Mouse (Mus musculus) bone marrow macrophage, adult 2 months (primary cell): ENCODE results near the gene Fam168b.

Source experiments
- CTCF ChIP-seq: IDR thresholded peaks from 2 replicates; pipeline ENCODE4 v1.5.1; 2012; ENCODE audit warnings: low read depth, mild to moderate bottlenecking, low read length, moderate library complexity
- POLR2A ChIP-seq: IDR thresholded peaks from 2 replicates; pipeline ENCODE4 v1.6.1; 2012; ENCODE audit warnings: mild to moderate bottlenecking, low read depth, low read length, borderline replicate concordance

DNA sequence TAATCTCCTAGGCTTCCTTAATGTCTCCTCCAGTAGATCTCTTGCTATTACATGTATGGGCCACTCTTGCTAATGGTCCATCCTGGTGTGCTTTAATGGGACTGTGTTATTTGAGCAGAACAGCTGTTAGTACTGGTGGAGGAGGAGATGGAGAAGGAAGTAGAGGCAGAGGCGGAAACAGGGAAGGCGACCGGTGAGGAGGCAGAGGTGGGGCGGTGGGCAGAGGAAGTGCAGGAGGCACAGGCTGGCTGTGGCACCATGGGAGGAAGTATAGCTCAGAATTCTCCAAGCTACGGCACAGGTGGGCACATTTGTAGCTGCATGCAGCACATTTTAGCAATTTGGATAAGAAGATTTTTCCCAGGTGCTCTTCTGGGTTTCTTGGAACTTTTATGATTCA, 30.7 kb upstream of the Fam168b start:
- TF ChIP-seq CTCF (no peak), POLR2A (no peak)
